Mouse (Mus musculus): ENCODE results near the gene Arid1a. TPM values are rescaled to one million over a fixed set of nuclear protein-coding genes. Genes with fewer than 3 reads are reported as not detected.
A peak's percentile ranks its signal among the peaks of the same experiment; 100 is the strongest.

Arid1a gene
- 25.2 and 39.5 TPM in 2 replicates for polyA plus RNA-seq (2012; rRNA removed)

GRCm38 (mm10) chr4:133756514-133757268, at the start of gene Arid1a:
TSS of gene Arid1a (minus strand) at chr4:133756769.
- under 1% methylated on average over 40 of the region's 40 CpGs for WGBS
- peak; percentile 73 for DNase-seq (ENCODE audit: low read depth, low spot score)

- 64% methylated on average over 15 of the region's 15 CpGs for WGBS
- DNase-seq (ENCODE audit: low read depth, low spot score) = no peak
Measured at GRCm38 (mm10) chr4:133804401-133805263, 48.1 kb upstream of the Arid1a start.

DNA sequence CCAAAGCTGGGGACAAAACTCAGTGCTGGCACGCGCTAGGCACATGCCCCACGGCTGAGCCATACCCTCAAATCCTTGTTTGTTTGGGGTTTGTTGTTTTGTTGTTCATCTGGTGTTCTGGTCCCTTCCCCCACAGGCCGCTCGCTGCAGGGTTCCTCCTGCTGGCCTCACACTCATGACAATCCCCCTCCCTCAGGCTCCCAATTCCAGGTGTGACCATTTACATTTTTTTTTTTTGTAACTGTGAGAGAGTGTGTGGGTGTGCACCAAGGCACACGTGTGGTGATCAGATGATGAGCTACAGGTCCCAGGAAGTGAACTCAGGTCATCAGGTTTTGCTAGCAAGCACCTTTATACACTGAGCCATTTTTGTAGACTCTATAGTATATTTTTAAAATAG, 44.0 kb upstream of the Arid1a start:
- WGBS = 29% methylated on average over 6 of the region's 6 CpGs

DNA sequence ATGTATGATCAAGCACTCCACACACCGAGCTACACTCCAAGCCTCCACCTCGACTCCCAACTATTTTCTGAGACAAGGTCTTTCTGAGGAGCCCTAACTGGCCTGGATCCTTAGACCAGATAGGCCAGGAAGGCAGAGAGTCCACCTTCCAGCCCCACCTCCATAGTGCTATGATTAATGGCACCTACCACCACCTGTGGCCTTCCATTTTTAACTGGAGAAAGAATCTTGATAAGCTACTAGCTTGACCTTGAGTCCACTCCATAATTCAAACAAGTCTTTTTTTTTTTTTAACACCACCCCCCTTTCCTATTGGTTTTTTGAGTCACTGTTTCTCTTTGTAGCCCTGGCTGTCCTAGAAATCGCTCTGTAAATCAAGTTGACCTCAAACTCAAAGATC, 36.7 kb upstream of the Arid1a start:
- DNase-seq (ENCODE audit: low read depth, low spot score) = no peak
- WGBS = 77% methylated on average over 3 of the region's 3 CpGs

More for the DNA sequence above, 44.0 kb upstream of the Arid1a start:
- no peak for DNase-seq (ENCODE audit: low read depth, low spot score)

- peak; percentile 76 for DNase-seq (ENCODE audit: low read depth, low spot score)
- WGBS = 58% methylated on average over 21 of the region's 21 CpGs
Measured at GRCm38 (mm10) chr4:133774570-133775554, 18.3 kb upstream of the Arid1a start.

- no peak for DNase-seq (ENCODE audit: low read depth, low spot score)
- WGBS = 81% methylated on average over 3 of the region's 3 CpGs
Measured at GRCm38 (mm10) chr4:133769157-133769556, 12.6 kb upstream of the Arid1a start.

- 33% methylated on average over 6 of the region's 6 CpGs for WGBS
- no peak for DNase-seq (ENCODE audit: low read depth, low spot score)
Measured at GRCm38 (mm10) chr4:133763112-133763511, 6.5 kb upstream of the Arid1a start.

- no peak for DNase-seq (ENCODE audit: low read depth, low spot score)
- 78% methylated on average over 8 of the region's 8 CpGs for WGBS
Measured at GRCm38 (mm10) chr4:133759659-133760058, 3.1 kb upstream of the Arid1a start.

DNA sequence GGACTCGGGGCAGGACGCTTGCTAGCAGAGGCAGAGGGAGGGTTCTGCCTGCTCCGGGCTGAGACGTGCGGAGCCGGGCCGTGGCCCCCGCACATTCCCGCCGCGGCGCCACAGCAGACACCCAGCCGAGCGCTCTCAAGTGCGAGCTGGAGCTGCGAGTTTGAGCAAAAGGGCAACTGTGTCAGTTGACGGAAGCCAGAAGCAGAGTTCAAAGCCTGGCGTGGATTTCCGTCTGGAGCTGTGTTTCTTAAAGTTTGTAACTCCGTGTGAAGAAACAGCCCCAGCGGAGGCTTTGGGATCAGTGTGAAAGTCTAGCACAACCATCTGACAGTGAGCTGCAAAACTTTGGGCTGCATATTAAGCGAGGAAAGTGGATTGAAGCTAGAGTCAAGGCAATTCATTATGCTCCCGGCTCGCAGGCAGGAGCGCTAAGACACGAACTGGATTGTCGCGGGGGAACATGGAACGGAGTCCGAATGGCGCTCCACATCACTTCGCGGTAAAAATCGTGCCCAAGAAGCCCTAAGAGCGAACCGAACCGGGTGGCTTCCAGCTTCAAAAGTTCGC, 783 bp upstream of the Arid1a start:
- DNase-seq (ENCODE audit: low read depth, low spot score) = peak; percentile 76
- WGBS = under 1% methylated on average over 38 of the region's 38 CpGs

GRCm38 (mm10) chr4:133755861-133756371, 653 bp downstream of the Arid1a start:
- WGBS = 17% methylated on average over 11 of the region's 11 CpGs
- no peak for DNase-seq (ENCODE audit: low read depth, low spot score)

DNA sequence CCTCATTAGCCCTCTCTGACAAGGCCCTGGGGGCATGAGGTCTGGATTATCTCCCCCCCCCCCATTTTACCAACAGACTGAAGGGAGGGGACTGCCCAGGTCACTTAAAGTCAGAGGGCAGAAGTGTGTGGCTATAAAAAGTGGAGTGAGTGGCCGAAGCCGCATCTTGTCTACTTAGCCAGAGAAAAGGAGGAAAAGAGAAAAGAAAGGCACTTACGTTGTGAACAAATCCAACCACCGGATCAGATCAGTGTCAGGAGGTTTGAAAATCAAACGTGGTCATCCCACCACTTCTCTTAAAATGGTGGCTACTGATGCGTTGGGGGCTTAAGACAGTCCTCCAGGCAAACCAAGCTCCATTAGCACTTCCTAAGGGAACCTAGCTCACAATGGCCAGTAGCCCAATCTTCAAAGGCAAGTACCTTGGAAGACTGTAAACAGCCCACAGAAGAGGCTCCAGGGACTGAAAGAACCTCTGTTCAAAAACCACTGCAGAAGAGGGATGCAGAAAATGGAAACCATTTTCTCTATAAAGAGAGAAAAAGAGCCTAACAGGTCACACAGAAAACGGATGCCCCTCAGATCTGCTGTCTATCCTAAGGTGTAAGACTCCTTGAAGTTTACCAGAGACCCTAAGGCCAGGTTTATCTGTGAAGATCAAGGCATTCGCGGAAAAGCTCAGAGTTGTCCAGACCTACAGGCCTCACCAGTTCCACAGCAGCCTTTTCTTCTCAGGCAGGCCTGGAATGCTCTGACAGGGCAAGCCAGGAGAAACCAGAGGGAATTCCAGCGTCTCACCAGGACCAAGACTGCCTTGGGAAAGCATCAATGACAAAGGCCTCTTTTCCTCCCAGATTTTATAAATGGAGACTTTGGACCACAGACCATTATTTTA, 1.5 kb downstream of the Arid1a start:
- WGBS = 43% methylated on average over 10 of the region's 10 CpGs
- DNase-seq (ENCODE audit: low read depth, low spot score) = no peak

DNA sequence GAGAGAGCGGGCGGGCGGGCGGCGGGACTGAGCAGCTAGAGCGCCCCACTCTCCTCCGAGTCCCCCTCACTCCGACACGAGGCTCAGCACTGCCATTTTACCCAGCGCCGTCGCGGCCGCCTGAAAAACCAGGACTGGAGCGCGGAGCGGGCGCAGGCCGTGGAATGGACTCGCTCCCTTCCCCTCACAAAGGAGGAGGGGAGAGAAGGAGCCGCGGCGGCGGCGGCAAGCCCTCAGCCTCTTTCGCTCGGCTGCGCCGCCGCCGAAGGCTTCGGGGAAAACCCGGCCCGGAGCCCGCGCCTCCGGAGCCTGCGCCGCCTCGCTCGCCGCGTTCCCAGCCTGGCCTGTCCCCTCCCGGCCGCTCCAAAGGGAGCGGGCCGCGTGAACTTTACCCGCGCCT, 2.3 kb downstream of the Arid1a start:
- WGBS = under 1% methylated on average over 43 of the region's 50 CpGs
- DNase-seq (ENCODE audit: low read depth, low spot score) = peak; percentile 76

DNA sequence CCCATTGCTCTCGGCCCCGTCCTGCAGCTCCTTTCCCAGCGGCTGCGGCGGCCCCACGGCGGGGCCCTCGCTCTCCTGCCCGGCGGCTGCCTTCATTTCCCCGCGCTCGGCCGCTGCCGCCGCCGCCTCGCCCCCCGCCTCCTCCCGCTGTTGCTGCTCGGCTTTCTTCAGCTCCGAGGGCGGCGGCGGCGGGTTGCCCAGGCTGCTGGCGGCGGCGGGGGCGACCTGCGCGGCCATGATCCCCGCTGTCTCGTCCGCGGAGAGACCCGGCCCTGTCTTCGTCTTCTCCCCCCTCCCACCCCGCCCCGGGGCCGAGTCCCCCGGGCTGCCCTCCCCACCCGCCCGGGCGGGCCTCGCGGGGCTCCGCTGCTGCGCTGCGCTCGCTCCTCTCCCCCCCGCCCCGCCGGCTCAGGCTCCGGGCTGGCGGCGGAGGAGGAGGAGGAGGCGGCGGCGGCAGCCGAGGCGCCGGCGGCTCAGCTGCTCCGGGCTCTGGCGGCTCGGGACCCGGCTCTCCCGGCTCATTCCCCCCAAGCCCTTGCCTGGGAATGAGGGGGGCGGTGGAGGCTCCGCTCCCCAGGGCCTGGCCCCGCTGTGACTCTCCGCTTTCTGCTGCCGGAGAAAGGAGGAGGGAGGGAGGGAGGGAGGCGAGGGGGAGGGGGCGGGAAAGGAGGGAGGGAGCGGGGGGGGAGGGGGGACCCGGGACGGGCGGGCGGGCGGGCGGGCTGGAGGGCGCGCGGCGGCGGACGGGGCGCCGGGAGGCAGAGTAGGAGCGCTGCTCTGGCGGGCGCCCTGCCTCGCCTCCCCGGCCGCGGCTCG, 3.0 kb downstream of the Arid1a start:
- no peak for DNase-seq (ENCODE audit: low read depth, low spot score)
- 1% methylated on average over 52 of the region's 99 CpGs for WGBS

- no peak for DNase-seq (ENCODE audit: low read depth, low spot score)
- WGBS = under 1% methylated on average over 114 of the region's 121 CpGs
Measured at GRCm38 (mm10) chr4:133752449-133753374, 3.9 kb downstream of the Arid1a start.

- DNase-seq (ENCODE audit: low read depth, low spot score) = peak; percentile 80
- under 1% methylated on average over 30 of the region's 31 CpGs for WGBS
Measured at GRCm38 (mm10) chr4:133751521-133752448, 4.8 kb downstream of the Arid1a start.

Data from large intestine, adult 2 months (tissue).